Mouse (Mus musculus) embryonic fibroblast, embryonic 13.5 days (primary cell): ENCODE data around the gene Sfxn5.

Experiments used
- CTCF ChIP-seq: IDR thresholded peaks from 2 replicates; pipeline ENCODE4 v1.5.1; 2011; ENCODE audit warnings: mild to moderate bottlenecking, control low read depth, low read length, moderate library complexity, borderline replicate concordance; ENCODE audit not compliant: insufficient read depth
- POLR2A ChIP-seq: IDR thresholded peaks from 2 replicates; pipeline ENCODE4 v1.6.1; 2011; ENCODE audit warnings: low read depth, mild to moderate bottlenecking, control low read depth, low read length, moderate library complexity

GRCm38 (mm10) chr6:85272436-85272835, 60.8 kb downstream of the Sfxn5 start:
- no peak for TF ChIP-seq CTCF
- TF ChIP-seq POLR2A, result no peak
